In the genomic region with DNA sequence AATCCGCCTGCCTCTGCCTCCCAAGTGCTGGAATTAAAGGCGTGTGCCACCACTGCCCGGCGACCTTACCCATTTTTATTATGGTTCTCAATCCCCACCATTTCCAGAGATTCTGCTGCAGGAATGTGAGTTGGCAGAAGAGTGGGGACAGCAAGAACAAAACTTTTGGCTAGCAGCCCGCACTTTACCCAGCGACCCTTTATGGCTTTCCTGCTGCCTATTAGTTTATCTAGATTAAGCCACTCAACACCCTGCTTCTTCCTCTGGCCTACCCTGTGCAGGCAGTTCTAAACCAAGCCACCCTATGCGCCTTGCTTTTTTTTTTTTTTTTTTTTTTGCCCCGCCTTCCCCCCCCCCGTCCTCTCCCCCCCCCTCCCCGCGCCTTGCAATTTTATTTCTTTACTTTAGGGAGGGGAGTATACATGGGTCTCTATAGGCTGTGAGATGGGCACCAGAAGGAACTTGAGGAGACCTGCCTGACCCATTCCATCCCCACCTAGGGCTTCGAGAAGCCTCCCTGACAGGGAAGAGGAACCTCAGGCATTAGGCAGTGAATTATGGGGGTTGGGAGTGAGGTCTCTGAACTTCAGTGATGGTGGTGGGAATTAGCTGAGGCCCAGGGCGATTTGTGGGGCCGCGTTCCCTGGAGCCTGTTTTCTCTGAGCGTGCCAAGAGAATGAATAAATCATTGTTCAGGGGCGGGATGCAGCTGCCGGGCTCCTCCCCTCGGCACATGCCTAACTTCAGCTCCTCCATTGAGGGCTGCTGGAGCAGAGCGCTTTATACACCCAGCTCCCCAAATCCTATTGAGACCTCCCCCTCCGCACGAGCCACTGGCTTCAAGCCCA, we compare ENCODE assay signal across 8 mouse cellular contexts. TPM values are rescaled to one million over a fixed set of nuclear protein-coding genes. Genes with fewer than 3 reads are reported as not detected.
DNase-seq lines count a peak whose midpoint lies in the region; ATAC-seq lines count a peak whose summit lies in the region.
"Had no signal": no experiment of that assay in that cellular context is flagged by ENCODE, and none has a peak within 500 bp of the region (broad histone marks: within the 10 kb centered on the region; RNA-seq: fewer than 3 reads in every experiment).

No protein-coding gene starts in this region.

- peaks cover 4% of the 10 kb centered on the region; the same call in 1 of the 2 replicates for H3K27me3 ChIP-seq in kidney, embryonic 16.5 days (ENCODE audit: insufficient read depth, low read length)
- no peaks in the 10 kb centered on the region for H3K27me3 ChIP-seq in lung, embryonic 15.5 days
- no peaks in the 10 kb centered on the region for H3K27me3 ChIP-seq in stomach, embryonic 14.5 days (ENCODE audit: control insufficient read depth, insufficient read depth, low read length)

- DNase-seq in MN1 (ENCODE audit: low spot score), result peak; percentile 40
- DNase-seq in adrenal gland, postnatal 25 days, result peak; percentile 30
- DNase-seq in frontal cortex, postnatal 10 days (ENCODE audit: low spot score in 2 of 2), result peak; percentile 30 to 32
- DNase-seq in thymus, adult 18-20 months, result no peak

- H3K4me1 ChIP-seq in kidney, embryonic 16.5 days (ENCODE audit: insufficient read depth, low read length), result peaks cover 9% of the 10 kb centered on the region; the same call in 1 of the 2 replicates
- peaks cover 8% of the 10 kb centered on the region; the same call in 1 of the 2 replicates for H3K4me1 ChIP-seq in lung, embryonic 15.5 days
- no peaks in the 10 kb centered on the region for H3K4me1 ChIP-seq in stomach, embryonic 14.5 days (ENCODE audit: control insufficient read depth, insufficient read depth, low read length)

- H3K36me3 ChIP-seq in kidney, embryonic 16.5 days (ENCODE audit: insufficient read depth, low read length), result no peaks in the 10 kb centered on the region
- no peaks in the 10 kb centered on the region for H3K36me3 ChIP-seq in lung, embryonic 15.5 days
- H3K36me3 ChIP-seq in stomach, embryonic 14.5 days (ENCODE audit: control insufficient read depth, insufficient read depth, low read length), result no peaks in the 10 kb centered on the region

- ATAC-seq in kidney, embryonic 16.5 days (ENCODE audit: low FRiP score, low TSS enrichment), result peak; percentile 88
- peak; percentile 65 for ATAC-seq in lung, embryonic 15.5 days (ENCODE audit: borderline replicate concordance, extremely low read depth, low FRiP score, low TSS enrichment)
- ATAC-seq in stomach, embryonic 14.5 days (ENCODE audit: insufficient number of reproducible peaks, insufficient read depth, low FRiP score, low read depth), result peak; percentile 81; the same call in 1 of the 2 replicates

- no peak overlapping the region for H3K27ac ChIP-seq in kidney, embryonic 16.5 days (ENCODE audit: low read length)
- H3K27ac ChIP-seq in lung, embryonic 15.5 days, result no peak overlapping the region
- no peak overlapping the region for H3K27ac ChIP-seq in stomach, embryonic 14.5 days (ENCODE audit: low read length)

- H3K9me3 ChIP-seq in kidney, embryonic 16.5 days (ENCODE audit: low read length), result no peaks in the 10 kb centered on the region
- no peaks in the 10 kb centered on the region for H3K9me3 ChIP-seq in lung, embryonic 15.5 days
- H3K9me3 ChIP-seq in stomach, embryonic 14.5 days (ENCODE audit: control insufficient read depth, low read depth, low read length), result no peaks in the 10 kb centered on the region
- H3K9me3 ChIP-seq: megakaryocyte, embryonic 14.5 days had no signal

- H3K4me2 ChIP-seq in kidney, embryonic 16.5 days (replicated peaks; ENCODE audit: low read depth, low read length), result peak overlapping the region; percentile 45
- peak overlapping the region; percentile 29 for H3K4me2 ChIP-seq in lung, embryonic 15.5 days
- peak overlapping the region; percentile 31 for H3K4me2 ChIP-seq in stomach, embryonic 14.5 days (replicated peaks; ENCODE audit: low read depth, low read length)

- H3K4me3 ChIP-seq in kidney, embryonic 16.5 days (ENCODE audit: low read length), result no peak overlapping the region
- H3K4me3 ChIP-seq in lung, embryonic 15.5 days, result no peak overlapping the region
- no peak overlapping the region for H3K4me3 ChIP-seq in stomach, embryonic 14.5 days (ENCODE audit: low read depth, low read length)
- H3K4me3 ChIP-seq: megakaryocyte, embryonic 14.5 days had no signal

- WGBS in kidney, embryonic 16.5 days, result 24% methylated on average over 22 of the region's 22 CpGs
- WGBS in lung, embryonic 15.5 days, result 25% methylated on average over 18 of the region's 22 CpGs
- 24% methylated on average over 20 of the region's 22 CpGs for WGBS in stomach, embryonic 14.5 days

- no peak overlapping the region for H3K9ac ChIP-seq in kidney, embryonic 16.5 days (replicated peaks; ENCODE audit: low read length)
- no peak overlapping the region for H3K9ac ChIP-seq in lung, embryonic 15.5 days
- H3K9ac ChIP-seq in stomach, embryonic 14.5 days (replicated peaks; ENCODE audit: low read depth, low read length), result no peak overlapping the region

RNA-seq across cellular contexts. Expression of gene 5730409E04Rik, which starts 7.8 kb away (rescaled TPM):
- 13.7 and 17.4 TPM in 2 replicates for total RNA-seq in adrenal gland, postnatal 25 days (2021)
- polyA plus RNA-seq in kidney, embryonic 16.5 days (2015; fragmentation: Nextera tagmentation; extraction: Ambion mirVana), result 1.5 and 2.2 TPM in 2 replicates
- polyA plus RNA-seq in lung, embryonic 15.5 days (2015; fragmentation: Nextera tagmentation; extraction: Ambion mirVana), result 2.1 and 2.3 TPM in 2 replicates
- polyA plus RNA-seq in stomach, embryonic 14.5 days (2014; fragmentation: Nextera tagmentation; extraction: Ambion mirVana), result 3.5 and 4.3 TPM in 2 replicates

RNA-seq across cellular contexts. Expression of gene Clspn, which starts 45.1 kb away (rescaled TPM):
- 5.0 and 7.0 TPM in 2 replicates for total RNA-seq in adrenal gland, postnatal 25 days (2021)
- 33.8 and 37.2 TPM in 2 replicates for polyA plus RNA-seq in kidney, embryonic 16.5 days (2015; fragmentation: Nextera tagmentation; extraction: Ambion mirVana)
- polyA plus RNA-seq in lung, embryonic 15.5 days (2015; fragmentation: Nextera tagmentation; extraction: Ambion mirVana), result 41.1 TPM in 2 replicates
- 41.2 and 49.4 TPM in 2 replicates for polyA plus RNA-seq in stomach, embryonic 14.5 days (2014; fragmentation: Nextera tagmentation; extraction: Ambion mirVana)

Comparison
In these comparisons a context has a peak if more than half of its experiments do, and no peak if none do; other contexts are left out.
1. DNase-seq: peak in MN1 (single experiment), adrenal gland, postnatal 25 days (single experiment) and frontal cortex, postnatal 10 days (2 of 2); none in thymus, adult 18-20 months (0 of 2).
2. Peak in every context shown above with its lines, with median percentiles within 50 percentile points of each other: ATAC-seq and H3K4me2 ChIP-seq.